Mouse (Mus musculus) layer of hippocampus, postnatal 10 days (tissue): ENCODE data around the gene Spns2. TPM values are rescaled to one million over a fixed set of nuclear protein-coding genes. Genes with fewer than 3 reads are reported as not detected.

Experiments
- DNase-seq, 2 experiments: peaks; one replicate each; pipeline ENCODE4 v3.0.0; 2021; ENCODE audit warnings: low spot score in 2 of 2
- long read RNA-seq: library from polyadenylated mRNA; stranded (forward); transcript quantifications from one replicate; pipeline ENCODE4 v2.0.0, GENCODE M21; 2023
- total RNA-seq, 2 experiments: library from RNA; stranded (reverse); gene quantifications; 2 replicates each; pipeline ENCODE4 v1.2.3; 2021

Spns2 gene
- total RNA-seq = 10 to 100 TPM; 58.4 to 59.6 TPM
- long read RNA-seq, transcript Spns2-201 (13 exons, 3,241 nt) = major isoform, 9 of 35 reads
- long read RNA-seq, partial matches to known transcripts = 4 of 35 reads
- long read RNA-seq, other reads (novel, unspliced or antisense) = 22 of 35 reads

DNA sequence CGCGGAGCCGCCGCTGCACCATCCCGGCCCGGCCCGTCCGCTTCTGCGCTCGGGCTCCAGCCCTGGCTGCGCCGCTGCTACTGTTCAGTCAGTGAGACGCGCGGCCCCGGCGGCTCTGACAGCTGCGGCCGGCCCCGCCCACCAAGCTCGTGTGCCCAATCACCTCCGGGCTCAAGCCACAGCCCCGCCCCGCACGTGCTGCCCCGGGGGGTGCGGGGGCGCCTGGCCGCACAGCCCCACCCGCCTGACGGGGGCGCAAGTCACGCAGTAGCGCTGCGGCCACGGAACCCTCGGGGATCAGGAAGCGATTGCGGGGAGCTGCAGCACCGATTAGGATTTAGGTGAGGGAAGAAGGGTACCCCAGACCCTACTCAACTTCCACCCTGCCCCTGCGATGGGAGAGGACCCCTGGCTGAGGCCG is at the start of gene Spns2:
TSS of gene Spns2 (minus strand) at position 24 of the 421 bp plus-strand sequence.
- DNase-seq = peak; percentile 92 to 95

DNA sequence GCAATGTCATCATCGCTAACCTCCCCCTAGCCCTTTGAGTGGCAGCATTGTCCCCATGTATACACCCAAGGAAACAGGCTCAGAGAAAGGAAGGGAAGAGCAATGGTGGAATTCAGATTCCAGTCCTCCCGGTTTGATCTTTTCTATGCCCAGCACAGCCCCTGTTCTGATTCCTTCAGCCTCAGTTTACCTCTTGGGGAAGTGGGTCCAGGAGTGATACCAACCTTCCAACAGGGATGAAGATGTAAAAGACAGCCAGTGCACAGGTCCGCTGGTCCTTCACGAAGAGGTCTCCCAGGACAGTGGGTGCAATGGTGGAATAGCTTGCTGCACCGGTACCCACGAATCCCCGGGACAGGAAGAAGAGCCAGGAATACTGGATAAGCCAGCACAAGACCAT is 49.1 kb upstream of the Spns2 start:
- DNase-seq = no peak

DNA sequence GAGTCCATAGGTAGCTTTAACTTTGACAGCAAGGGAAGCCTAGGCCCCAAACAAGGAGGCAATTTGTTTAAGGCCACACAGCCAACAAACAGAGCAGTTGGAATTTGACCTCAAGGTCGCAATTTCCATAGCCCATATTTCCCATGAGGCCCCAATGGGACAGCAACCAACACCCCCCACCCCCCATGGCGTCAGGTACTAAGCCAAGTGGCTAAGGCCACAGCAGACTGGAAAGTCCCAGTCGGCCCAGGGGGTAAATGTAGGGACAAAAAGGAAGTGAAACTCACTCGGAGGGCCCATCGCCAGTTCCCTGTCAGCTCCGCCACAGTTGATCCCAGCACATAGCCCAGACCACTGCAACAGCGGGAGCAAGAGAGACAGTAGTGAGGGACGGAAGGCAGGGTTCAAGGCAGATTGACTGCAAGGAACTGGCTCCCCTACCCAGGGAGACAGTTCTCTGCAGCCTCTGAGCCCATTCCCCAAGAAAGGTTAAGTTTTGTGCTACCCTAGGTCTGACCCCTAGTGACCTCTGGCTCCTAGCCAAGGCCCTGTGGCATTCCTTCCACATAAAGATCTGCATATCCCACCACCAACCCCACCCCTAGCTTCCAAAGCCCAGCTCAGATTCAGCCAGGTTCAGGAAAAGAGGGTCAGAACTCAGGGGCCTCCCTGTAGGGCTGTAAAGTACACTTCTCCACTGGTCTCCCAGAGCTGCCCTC is 48.5 kb upstream of the Spns2 start:
- DNase-seq = no peak

DNA sequence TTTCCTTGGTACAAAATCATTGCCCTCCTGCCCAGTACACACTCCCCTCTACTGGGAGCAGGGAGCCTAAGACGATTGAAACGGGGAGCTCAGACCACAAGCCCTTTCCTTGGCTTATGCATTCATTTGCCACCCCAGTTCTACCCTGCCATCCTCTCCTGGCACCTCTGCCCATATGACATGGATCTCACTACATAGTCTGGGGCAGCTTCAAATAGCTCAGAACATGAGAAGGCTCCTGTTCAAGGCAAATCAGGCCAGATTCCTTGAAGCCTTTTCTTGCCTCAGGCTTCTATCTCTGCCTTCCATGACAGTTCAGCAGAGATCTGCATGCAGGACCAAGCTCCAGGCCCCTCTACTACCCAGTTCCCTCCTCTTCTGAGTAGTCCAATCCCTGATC is 47.8 kb upstream of the Spns2 start:
- no peak for DNase-seq

DNA sequence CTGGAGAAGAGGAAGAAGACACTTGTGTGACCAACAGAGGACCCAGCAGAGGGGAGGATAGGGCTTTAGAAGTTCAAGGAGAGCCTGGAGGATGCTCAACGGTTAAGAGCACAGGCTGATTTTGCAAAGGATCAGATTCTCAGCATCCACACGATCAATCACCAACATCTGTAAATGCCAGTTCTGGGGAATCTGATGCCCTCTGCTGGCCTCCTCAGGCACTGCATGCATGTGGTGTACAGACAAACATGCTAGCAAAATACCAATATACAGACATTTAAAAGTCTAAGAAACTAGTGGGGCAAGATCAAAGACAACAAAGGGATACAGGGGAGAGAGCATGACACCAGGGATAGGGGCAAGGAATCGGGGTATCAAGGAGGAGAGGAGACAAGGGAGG is 45.8 kb upstream of the Spns2 start:
- DNase-seq = no peak

DNA sequence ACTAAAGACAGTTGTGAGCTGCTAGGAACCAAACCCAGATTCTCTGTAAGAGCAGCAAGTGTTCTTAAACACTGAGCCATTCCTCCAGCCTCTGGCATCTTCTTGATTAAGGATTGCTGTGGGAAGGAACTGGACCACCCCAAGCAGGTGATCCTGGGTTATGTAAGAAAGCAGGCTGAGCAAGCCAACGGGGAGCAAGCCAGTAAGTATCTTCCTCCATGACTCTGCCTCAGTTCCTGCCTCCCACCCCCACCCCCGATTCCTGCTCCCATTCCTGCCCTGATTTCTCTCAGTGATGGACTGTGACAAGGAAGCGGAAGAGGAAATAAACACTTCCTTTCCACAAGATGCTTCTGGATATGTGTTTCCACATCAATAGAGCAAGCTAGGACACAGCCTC is 43.2 kb upstream of the Spns2 start:
- DNase-seq = no peak

DNA sequence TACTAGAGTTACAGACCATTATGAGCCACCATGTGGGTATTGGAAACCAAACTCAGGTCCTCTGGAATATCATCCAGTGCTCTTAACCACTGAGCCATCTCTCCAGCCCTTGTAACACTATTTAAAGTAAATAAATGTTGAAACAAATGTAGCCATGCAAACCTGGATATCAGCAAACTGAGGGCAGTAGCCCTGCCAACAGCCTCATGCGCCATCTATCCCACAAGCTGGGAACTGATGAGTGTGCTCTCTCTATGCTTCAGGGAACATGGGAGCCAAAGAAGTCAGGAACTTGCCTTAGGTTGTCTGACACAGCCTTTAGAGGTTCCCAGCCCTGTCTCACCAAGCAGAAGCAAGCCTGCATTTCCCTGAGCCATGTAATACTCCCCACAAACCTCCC is 41.9 kb upstream of the Spns2 start:
- DNase-seq = no peak

DNA sequence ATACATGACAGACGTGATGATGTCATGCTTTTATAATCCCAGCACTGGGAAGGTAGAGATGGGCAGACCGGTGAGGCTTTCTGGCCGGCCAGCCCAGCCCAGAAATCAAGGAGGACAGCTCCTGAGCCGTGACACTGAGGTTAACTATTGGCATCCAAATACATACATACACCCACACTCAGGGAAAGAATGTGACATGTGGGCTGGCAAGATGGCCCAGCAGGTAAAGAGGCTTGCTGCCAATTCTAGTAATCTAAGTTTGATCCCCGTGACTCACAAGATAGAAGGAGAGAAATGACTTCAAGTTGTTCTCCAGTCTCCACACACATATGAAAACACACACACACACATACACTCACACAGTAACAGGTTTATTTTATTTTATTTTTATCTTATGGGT is 41.4 kb upstream of the Spns2 start:
- no peak for DNase-seq

DNA sequence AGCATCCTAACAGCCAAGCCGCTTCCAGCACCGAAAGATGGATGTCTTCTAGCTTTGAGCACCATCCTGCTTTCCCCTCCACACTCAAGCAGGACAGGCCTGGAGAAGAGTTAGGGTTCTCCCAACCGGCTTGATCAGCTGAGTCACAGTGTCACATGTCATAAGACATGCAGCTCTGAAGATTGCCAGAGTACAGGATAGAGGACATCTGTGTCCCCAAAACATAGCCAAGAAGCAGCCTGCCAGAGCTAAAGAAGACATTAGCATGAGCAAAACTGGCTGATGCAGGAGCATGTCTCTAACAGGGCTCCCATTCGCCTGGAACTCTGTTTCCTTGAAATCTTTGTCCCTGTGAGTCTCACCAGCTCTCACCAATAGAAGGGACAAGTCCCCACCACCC is 36.5 kb upstream of the Spns2 start:
- DNase-seq = no peak

DNA sequence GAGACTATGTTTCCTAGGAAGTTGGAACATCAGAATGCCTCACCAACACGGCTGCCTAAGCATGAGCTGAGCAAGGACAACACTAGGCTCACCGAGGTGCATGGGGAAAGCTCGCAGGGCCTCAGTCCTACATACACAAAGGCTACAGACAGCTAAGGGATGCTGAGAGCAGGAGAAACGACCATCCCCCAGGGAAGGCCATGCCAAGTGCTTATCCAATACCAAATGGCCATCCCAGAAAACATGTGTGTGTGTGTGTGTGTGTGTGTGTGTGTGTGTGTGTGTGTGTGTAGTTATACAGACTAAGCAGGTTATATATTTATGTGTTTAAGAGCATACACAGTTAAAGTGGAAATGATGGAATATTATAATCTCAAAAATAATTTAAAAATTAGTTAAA is 34.0 kb upstream of the Spns2 start:
- no peak for DNase-seq

DNA sequence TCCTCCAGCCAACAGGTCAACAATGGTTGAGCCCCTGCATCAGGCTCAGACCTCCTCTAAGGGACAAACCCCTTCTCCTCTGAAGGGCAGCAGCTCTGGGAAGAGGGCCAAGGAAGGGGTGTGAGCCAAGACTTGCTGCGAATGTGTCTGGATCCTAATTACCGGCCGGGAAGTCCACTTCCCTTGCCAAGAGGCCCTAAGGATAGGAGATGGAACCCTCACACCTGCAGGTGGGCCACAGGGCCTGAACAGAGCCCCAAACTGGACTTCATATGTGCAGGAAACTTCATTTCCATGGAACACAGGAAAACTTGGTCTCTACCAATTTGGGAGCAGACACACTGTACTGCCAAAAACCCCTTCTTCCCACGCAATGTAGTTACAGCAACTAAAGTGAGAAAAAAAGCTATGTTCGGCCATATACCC is 32.9 kb upstream of the Spns2 start:
- peak; percentile 54 to 67 for DNase-seq

DNA sequence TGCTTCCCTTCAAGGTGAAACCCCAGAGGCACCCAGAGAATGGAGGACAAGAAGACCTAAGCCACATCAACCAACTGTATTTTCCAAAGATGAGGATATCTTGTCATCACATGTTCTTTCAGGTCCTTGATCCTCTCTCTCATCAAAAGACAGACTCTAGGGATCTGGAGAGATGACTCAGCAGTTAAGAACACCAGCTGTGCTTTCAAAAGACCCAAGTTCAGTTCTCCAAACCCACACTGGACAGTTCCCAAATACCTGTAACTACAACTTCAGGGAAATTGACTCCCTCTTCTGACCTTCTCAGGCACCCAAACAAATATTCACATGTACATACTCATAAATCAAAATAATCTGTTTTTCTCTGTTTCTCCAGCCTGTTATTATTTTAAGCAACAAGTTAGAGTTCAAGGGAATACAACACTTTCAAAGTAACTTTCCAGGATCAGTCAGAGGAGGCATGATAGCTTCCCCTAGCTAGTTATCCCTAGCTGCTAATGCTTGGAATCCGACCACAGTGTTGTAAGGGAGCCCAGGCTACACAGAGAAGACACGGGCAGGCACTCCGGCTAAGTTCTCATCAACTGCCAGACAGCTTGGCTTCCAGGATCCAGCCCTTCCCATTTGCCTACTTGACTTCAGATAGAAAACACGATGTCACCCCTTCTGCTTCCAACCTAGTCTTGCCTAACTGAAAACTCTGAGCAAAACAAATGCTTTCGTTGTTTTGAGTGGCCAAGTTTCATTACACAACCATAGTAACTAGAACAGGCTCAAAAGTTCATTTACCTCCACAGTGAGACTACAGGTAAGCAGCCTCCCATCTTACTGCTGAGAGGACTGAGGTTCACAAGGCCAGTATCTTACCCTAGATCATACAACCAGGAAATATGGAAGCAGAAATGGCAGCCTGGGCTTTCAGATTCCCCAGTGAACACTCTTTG is 32.2 kb upstream of the Spns2 start:
- no peak for DNase-seq

DNA sequence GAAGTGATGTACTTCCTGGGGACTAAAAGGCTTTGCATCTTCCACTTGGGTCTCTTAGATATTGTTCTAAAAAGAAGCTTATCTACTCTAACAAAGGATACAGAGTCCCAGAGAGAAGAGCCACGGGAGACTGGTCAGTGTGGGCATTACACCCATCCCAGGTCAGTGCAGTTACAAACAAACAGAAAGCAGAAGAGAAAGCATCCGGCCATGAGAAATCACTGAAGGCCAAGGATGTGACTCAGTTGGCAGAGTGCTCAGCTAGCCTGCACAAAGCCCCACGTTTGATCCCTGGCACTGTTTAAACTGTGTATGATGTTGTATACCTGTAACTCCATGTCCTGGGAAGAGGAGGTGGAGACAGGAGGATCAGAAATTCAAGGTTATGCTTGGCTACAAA is 30.2 kb upstream of the Spns2 start:
- DNase-seq = no peak

DNA sequence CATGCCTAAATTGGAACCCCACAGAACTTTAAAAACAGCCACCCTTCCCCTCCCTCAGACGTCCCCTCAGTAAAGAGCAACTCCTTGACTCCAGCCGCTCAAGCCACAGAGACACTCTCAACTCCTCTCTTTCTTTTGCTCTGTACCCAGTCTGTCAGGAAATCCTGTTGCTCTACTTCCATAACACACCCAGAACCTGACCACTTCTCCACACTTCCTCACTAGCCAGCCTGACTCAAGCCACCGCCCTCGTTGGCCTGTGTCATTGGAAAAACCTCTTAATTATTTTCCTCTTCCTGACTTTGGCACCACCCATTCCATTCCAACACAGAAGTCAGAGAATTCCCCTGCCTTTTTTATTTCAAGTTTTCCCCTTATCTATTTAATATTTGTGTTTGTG is 29.5 kb upstream of the Spns2 start:
- DNase-seq = no peak

DNA sequence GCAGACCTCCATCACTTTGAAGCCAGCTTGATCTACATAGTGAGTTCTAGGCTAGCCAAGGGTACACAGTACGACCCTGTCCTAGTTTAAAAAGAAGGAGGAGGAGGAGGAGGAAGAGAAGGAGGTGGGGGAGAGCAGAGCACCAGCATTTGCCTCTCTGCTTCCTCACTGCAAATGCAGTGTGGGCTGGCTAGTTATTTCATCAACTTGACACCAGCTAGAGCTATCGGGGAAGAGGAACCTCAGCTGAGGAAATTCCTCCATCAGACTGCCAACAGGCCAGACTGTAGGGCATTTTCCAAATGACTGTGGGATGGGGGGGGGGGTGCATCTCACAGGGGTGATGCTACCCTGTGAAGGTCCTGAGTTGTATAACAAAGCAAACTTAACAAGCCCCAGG is 28.7 kb upstream of the Spns2 start:
- DNase-seq = no peak

DNA sequence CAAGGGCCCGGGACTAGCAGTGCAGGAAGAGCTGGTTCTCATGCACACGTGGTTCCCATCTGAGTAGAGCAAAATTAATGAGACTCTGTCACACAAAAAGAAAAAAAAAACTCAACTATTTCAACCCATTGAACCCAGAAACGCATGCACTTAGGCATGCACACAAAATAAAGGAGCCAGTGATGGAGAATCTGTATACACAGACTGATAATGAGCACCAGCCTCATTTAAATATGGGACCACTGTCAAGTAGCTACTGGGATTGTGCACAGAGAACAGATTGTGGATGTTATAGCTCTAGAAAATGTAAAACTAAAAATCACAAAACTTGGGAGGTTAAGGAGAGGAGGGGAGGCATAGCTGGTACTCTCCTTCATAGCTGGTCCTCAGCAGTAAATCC is 25.3 kb upstream of the Spns2 start:
- no peak for DNase-seq

DNA sequence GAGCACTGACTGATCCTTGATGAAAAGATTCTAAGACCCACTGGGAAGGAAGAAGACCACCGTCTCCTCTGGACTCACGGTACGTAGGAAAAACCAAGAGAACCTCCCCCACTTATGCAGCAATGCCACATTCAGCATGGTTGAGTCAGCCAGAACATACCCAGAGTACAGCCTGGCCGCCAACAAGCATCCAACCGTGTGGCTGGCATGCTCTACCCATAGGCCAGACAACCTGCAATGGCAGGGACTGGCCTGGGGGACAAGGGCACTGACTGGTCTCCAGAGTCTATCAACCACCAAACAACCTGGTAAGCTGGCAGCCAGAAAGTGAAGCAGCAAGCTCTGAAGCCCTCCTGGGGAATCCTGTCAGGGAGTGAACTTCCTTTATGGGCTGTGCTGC is 18.9 kb upstream of the Spns2 start:
- no peak for DNase-seq

DNA sequence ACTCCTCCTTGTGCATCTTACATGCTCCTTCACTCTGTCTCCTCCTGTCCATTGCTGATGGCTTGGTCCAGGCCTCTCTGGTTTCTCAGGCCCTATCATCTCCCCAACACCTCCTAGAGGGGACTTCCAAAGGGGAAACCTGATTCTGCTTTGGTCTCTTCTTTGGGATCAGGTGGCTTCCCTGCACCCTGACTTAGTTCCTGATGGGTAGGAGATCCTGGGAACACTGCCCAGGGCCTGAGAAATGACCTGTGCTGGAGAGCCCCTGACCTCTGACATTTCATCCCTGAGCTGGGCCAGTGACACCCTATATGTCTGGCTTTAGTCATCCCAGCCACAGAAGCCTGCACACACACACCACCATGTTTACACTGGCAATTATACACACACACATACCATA is 17.9 kb upstream of the Spns2 start:
- DNase-seq = no peak

DNA sequence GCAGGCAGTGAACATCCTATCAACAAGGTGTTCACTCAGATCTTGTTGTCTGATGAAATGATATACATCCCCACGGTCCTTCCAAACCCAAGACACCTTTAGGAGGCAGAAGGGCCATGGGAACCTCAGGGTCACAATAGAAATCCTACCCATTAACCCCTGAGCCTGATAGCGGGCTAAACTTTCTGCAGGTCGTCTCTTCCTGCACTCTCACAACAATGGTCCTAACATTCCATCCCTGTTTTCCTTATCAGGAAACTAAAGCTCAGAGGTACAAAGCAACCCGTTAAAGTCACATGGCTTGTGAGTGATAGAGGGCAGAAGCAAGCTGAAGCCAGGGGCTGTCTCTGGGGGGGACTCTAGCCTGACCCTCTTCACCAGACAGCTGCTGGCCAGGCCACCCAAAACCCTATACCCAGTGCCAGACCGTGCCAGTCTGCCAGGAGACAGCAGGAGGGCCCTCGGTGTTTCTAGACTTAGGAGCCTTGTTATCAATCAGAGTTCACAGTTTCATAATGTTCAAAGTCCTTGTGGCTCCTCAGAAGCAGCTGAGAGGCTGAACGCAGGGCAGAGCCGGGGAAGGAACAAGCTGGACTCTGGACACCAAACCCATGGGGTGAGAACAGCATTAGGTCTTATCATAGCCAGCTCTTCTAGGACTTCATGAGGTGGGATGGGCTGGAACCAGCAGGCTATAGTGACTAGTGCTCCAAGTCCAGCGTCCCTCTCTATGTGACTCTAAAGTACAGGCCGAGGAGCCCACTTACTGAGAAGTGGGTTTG is 14.5 kb upstream of the Spns2 start:
- DNase-seq = no peak

DNA sequence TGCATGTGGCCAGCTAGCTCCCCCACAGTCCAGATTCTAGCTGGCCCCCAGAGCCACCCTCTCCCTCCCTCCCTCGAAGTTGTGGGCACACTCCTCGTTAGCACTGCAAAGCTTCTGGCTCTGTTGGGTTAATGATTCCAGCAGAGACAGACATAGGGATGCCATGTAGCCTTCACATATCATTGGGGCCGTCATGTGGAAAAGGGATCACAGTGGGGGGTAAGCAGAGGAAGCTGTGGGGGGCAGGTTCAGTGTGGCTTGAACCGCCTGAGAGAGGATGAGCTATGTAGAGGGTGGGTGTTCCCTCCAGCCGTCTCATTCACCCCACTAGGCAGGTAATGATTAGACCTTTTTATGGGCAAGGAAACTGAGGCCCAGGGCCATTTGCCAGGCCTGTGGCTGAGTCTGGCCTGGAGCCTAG is 13.8 kb upstream of the Spns2 start:
- DNase-seq = no peak

DNA sequence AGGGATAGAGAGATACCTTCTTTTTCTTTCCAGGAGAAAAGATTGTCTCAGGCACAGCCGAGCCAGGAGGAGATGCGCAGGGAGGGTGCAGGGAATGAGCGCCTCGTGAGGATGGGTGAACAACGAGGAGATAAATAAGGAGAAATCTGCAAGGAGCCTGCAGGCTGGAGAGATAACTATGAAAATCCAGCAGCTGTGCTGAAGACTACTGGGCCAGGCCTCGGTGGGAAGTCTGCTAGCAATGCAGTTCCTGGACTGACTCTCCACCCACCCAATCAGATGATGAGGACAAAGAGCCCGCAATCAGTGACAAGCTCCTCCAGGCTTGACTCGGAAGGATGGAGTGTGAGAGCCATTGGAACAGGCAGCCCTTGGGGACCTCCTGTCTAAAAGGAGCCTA is 12.5 kb upstream of the Spns2 start:
- no peak for DNase-seq
